Mouse (Mus musculus) thymus, adult 2 months (tissue): ENCODE data around the gene F11r. TPM values are rescaled to one million over a fixed set of nuclear protein-coding genes. Genes with fewer than 3 reads are reported as not detected.
A peak's percentile ranks its signal among the peaks of the same experiment; 100 is the strongest.

Experiments
- DNase-seq: peaks from one replicate; pipeline ENCODE4 v3.0.0; 2021
- H3K27ac ChIP-seq: fragments of 200-500 bp; 2 replicates; pipeline ENCODE4 v1.5.1; 2012; ENCODE audit warnings: low read length, control low read depth; ENCODE audit not compliant: control insufficient read depth, insufficient read depth
- H3K27me3 ChIP-seq: fragments of 200-500 bp; 2 replicates; pipeline ENCODE4 v1.6.1; 2012; ENCODE audit warnings: mild to moderate bottlenecking, low read length, moderate library complexity, mixed read lengths; ENCODE audit not compliant: control insufficient read depth, insufficient read depth
- H3K36me3 ChIP-seq: fragments of 200-500 bp; 2 replicates; pipeline ENCODE4 v1.6.1; 2012; ENCODE audit warnings: mild to moderate bottlenecking, low read length, moderate library complexity; ENCODE audit not compliant: control insufficient read depth, insufficient read depth
- H3K4me1 ChIP-seq: fragments of 200-500 bp; replicated peaks from 2 replicates; pipeline ENCODE4 v1.6.1; 2012; ENCODE audit warnings: low read length; ENCODE audit not compliant: control insufficient read depth, insufficient read depth
- H3K4me3 ChIP-seq: fragments of 200-500 bp; 2 replicates; pipeline ENCODE4 v1.5.1; 2012; ENCODE audit warnings: mild to moderate bottlenecking, low read length, control low read depth, moderate library complexity; ENCODE audit not compliant: control insufficient read depth, insufficient read depth
- CTCF ChIP-seq: fragments of 200-500 bp; IDR thresholded peaks from 2 replicates; pipeline ENCODE4 v1.5.1; 2012; ENCODE audit warnings: mild to moderate bottlenecking, control low read depth, low read length, moderate library complexity, borderline replicate concordance; ENCODE audit not compliant: control insufficient read depth, poor library complexity, insufficient read depth; ENCODE audit errors: extremely low read depth
- POLR2A ChIP-seq: fragments of 200-500 bp; IDR thresholded peaks from 2 replicates; pipeline ENCODE4 v1.6.1; 2012; ENCODE audit warnings: mild to moderate bottlenecking, low read length, control low read depth, moderate library complexity; ENCODE audit not compliant: control insufficient read depth, poor library complexity, insufficient read depth; ENCODE audit errors: extremely low read depth
- WGBS: fragments of 180-500 bp; shearing (Covaris S2); methylation state at CpG from one replicate; pipeline ENCODE4 v1.1.7; 2018; 5-methylcytosine and 5-hydroxymethylcytosine counted together
- polyA plus RNA-seq: library from polyadenylated mRNA; depleted of rRNA; stranded (reverse); fragments of >200 nt; gene quantifications from 2 replicates; pipeline ENCODE4 v1.2.3, GENCODE M21; 2012

F11r gene
- polyA plus RNA-seq, 1 experiment, result 17.7 TPM

GRCm38 (mm10) chr1:171477123-171477522 is 39.8 kb downstream of the F11r start:
- no peaks in the 10 kb centered on the region for H3K36me3 ChIP-seq
- H3K4me3 ChIP-seq, result no peak overlapping the region
- DNase-seq, result no peak
- H3K27ac ChIP-seq, result no peak overlapping the region
- no peak for TF ChIP-seq POLR2A
- TF ChIP-seq CTCF, result no peak
- WGBS, result 78% methylated on average over 8 of the region's 8 CpGs
- no peaks in the 10 kb centered on the region for H3K27me3 ChIP-seq
- H3K4me1 ChIP-seq, result no peaks in the 10 kb centered on the region; the same call in 1 of the 2 replicates

- H3K4me1 ChIP-seq, result no peaks in the 10 kb centered on the region; the same call in 1 of the 2 replicates
- no peak overlapping the region for H3K27ac ChIP-seq
- peak overlapping the region; percentile 42 for H3K4me3 ChIP-seq
- 80% methylated on average over 27 of the region's 27 CpGs for WGBS
- H3K36me3 ChIP-seq, result no peaks in the 10 kb centered on the region
- H3K27me3 ChIP-seq, result no peaks in the 10 kb centered on the region
- DNase-seq, result peak; percentile 35
- no peak for TF ChIP-seq CTCF
- no peak for TF ChIP-seq POLR2A
Measured at GRCm38 (mm10) chr1:171477758-171478545, 40.6 kb downstream of the F11r start.

- Histone ChIP-seq H3K4me1 (no peaks in the 10 kb centered on the region; the same call in 1 of the 2 replicates), H3K36me3 (no peaks in the 10 kb centered on the region), H3K27ac (no peak overlapping the region), H3K27me3 (no peaks in the 10 kb centered on the region), H3K4me3 (no peak overlapping the region)
- TF ChIP-seq POLR2A, result no peak
- WGBS, result 44% methylated on average over 2 of the region's 2 CpGs
- DNase-seq, result peak; percentile 63
Measured at GRCm38 (mm10) chr1:171478968-171479367, 41.6 kb downstream of the F11r start.

GRCm38 (mm10) chr1:171494241-171494640 is 56.9 kb downstream of the F11r start:
- TF ChIP-seq POLR2A (no peak), CTCF (no peak)
- WGBS, result 96% methylated on average over 13 of the region's 13 CpGs
- no peak for DNase-seq
- no peak overlapping the region for H3K4me3 ChIP-seq
- H3K36me3 ChIP-seq, result no peaks in the 10 kb centered on the region
- H3K27me3 ChIP-seq, result no peaks in the 10 kb centered on the region
- H3K4me1 ChIP-seq, result no peaks in the 10 kb centered on the region
- no peak overlapping the region for H3K27ac ChIP-seq

GRCm38 (mm10) chr1:171495371-171495770 is 58.0 kb downstream of the F11r start:
- 97% methylated on average over 6 of the region's 6 CpGs for WGBS
- no peaks in the 10 kb centered on the region for H3K27me3 ChIP-seq
- no peaks in the 10 kb centered on the region for H3K36me3 ChIP-seq
- H3K4me1 ChIP-seq, result no peaks in the 10 kb centered on the region
- DNase-seq, result no peak
- no peak overlapping the region for H3K27ac ChIP-seq
- no peak overlapping the region for H3K4me3 ChIP-seq
- TF ChIP-seq CTCF (no peak), POLR2A (no peak)

GRCm38 (mm10) chr1:171499856-171500255 is 62.5 kb downstream of the F11r start:
- H3K4me1 ChIP-seq, result peaks cover 3% of the 10 kb centered on the region; the same call in 1 of the 2 replicates
- TF ChIP-seq CTCF (no peak), POLR2A (no peak)
- H3K36me3 ChIP-seq, result no peaks in the 10 kb centered on the region
- 92% methylated on average over 5 of the region's 5 CpGs for WGBS
- no peak overlapping the region for H3K4me3 ChIP-seq
- no peak for DNase-seq
- H3K27ac ChIP-seq, result no peak overlapping the region
- H3K27me3 ChIP-seq, result no peaks in the 10 kb centered on the region
